Mouse (Mus musculus) embryo, embryonic 9.5 days (tissue): ENCODE results near the gene Adamts9.

Experiments
- DNase-seq: peaks from one replicate; pipeline ENCODE4 v3.0.0-alpha.2; 2017; ENCODE audit errors: extremely low spot score

The Adamts9 gene

GRCm38 (mm10) chr6:92860285-92860912 is 82.9 kb downstream of the Adamts9 start:
- DNase-seq = no peak

GRCm38 (mm10) chr6:92858721-92859510 is 84.4 kb downstream of the Adamts9 start:
- DNase-seq = no peak

GRCm38 (mm10) chr6:92857761-92858160 is 85.5 kb downstream of the Adamts9 start:
- no peak for DNase-seq

- no peak for DNase-seq
Observed at GRCm38 (mm10) chr6:92854873-92855272, 88.4 kb downstream of the Adamts9 start.

- DNase-seq = no peak
Observed at GRCm38 (mm10) chr6:92850250-92850649, 93.0 kb downstream of the Adamts9 start.

- no peak for DNase-seq
Observed at GRCm38 (mm10) chr6:92849208-92849607, 94.1 kb downstream of the Adamts9 start.

GRCm38 (mm10) chr6:92846614-92847013 is 96.7 kb downstream of the Adamts9 start:
- DNase-seq = no peak

- no peak for DNase-seq
Observed at GRCm38 (mm10) chr6:92845898-92846297, 97.4 kb downstream of the Adamts9 start.

- no peak for DNase-seq
Observed at GRCm38 (mm10) chr6:92843474-92843873, 99.8 kb downstream of the Adamts9 start.

- no peak for DNase-seq
Observed at GRCm38 (mm10) chr6:92842000-92842399, 101.3 kb downstream of the Adamts9 start.

GRCm38 (mm10) chr6:92831106-92831505 is 112.2 kb downstream of the Adamts9 start:
- no peak for DNase-seq

GRCm38 (mm10) chr6:92829148-92829547 is 114.1 kb downstream of the Adamts9 start:
- no peak for DNase-seq

- DNase-seq = no peak
Observed at GRCm38 (mm10) chr6:92827360-92827759, 115.9 kb downstream of the Adamts9 start.

GRCm38 (mm10) chr6:92826561-92826960 is 116.7 kb downstream of the Adamts9 start:
- no peak for DNase-seq

GRCm38 (mm10) chr6:92823991-92824390 is 119.3 kb downstream of the Adamts9 start:
- no peak for DNase-seq

GRCm38 (mm10) chr6:92822006-92822405 is 121.3 kb downstream of the Adamts9 start:
- no peak for DNase-seq

- no peak for DNase-seq
Observed at GRCm38 (mm10) chr6:92821606-92822005, 121.7 kb downstream of the Adamts9 start.

- DNase-seq = no peak
Observed at GRCm38 (mm10) chr6:92817661-92818060, 125.6 kb downstream of the Adamts9 start.

GRCm38 (mm10) chr6:92816311-92816751 is 127.0 kb downstream of the Adamts9 start, which contains the start of gene A730049H05Rik:
Gene A730049H05Rik, plus strand, starts transcription at chr6:92816478.
- DNase-seq = peak; percentile 33

GRCm38 (mm10) chr6:92812702-92813370 is 130.5 kb downstream of the Adamts9 start:
- DNase-seq = no peak

GRCm38 (mm10) chr6:92811566-92811965 is 131.7 kb downstream of the Adamts9 start:
- DNase-seq = no peak

GRCm38 (mm10) chr6:92810628-92811027 is 132.7 kb downstream of the Adamts9 start:
- no peak for DNase-seq

GRCm38 (mm10) chr6:92809818-92810217 is 133.5 kb downstream of the Adamts9 start:
- DNase-seq = no peak
